Mouse (Mus musculus) hindbrain, postnatal 0 days (tissue): ENCODE measurements around the gene Cwc27. TPM values are rescaled to one million over a fixed set of nuclear protein-coding genes. Genes with fewer than 3 reads are reported as not detected.

Experiments used
- ATAC-seq: fragments of 200-750 bp; cut with Nextera tagmentation; 2 replicates; pipeline ENCODE4 v1.8.0; 2017; ENCODE audit warnings: mild to moderate bottlenecking, moderate TSS enrichment, moderate library complexity
- DNase-seq: peaks from one replicate; pipeline ENCODE4 v3.0.0-alpha.2; 2015; ENCODE audit warnings: low spot score
- H3K27ac ChIP-seq: fragments of 300-500 bp; sonication (generic); 2 replicates; pipeline ENCODE4 v1.5.1; 2014; ENCODE audit warnings: mild to moderate bottlenecking
- H3K27me3 ChIP-seq: fragments of 300-500 bp; sonication (generic); 2 replicates; pipeline ENCODE4 v1.6.1; 2014; ENCODE audit warnings: low read length, mixed read lengths; ENCODE audit not compliant: insufficient read depth
- H3K36me3 ChIP-seq: fragments of 300-500 bp; sonication (generic); 2 replicates; pipeline ENCODE4 v1.6.1; 2014; ENCODE audit warnings: low read length, mixed read lengths; ENCODE audit not compliant: insufficient read depth
- H3K4me1 ChIP-seq: fragments of 300-500 bp; sonication (generic); 2 replicates; pipeline ENCODE4 v1.6.1; 2014; ENCODE audit warnings: antibody characterized with exemption, low read length, mixed read lengths; ENCODE audit not compliant: insufficient read depth
- H3K4me2 ChIP-seq: fragments of 300-500 bp; sonication (generic); 2 replicates; pipeline ENCODE4 v1.6.1; 2014; ENCODE audit warnings: low read depth, mild to moderate bottlenecking, low read length, moderate library complexity, mixed read lengths
- H3K4me3 ChIP-seq: fragments of 300-500 bp; sonication (generic); 2 replicates; pipeline ENCODE4 v1.5.1; 2014; ENCODE audit warnings: low read length
- H3K9ac ChIP-seq: fragments of 300-500 bp; sonication (generic); replicated peaks from 2 replicates; pipeline ENCODE4 v1.6.1; 2014; ENCODE audit warnings: mild to moderate bottlenecking, low read length, moderate library complexity, mixed read lengths
- H3K9me3 ChIP-seq: fragments of 300-500 bp; sonication (generic); 2 replicates; pipeline ENCODE4 v1.6.1; 2016; ENCODE audit warnings: low read length, mixed read lengths
- CTCF ChIP-seq: IDR thresholded peaks from 2 replicates; pipeline ENCODE4 v1.5.1; 2016; ENCODE audit warnings: antibody characterized with exemption, control low read depth, low read depth
- WGBS: fragments of 180-500 bp; shearing (Covaris S2); extraction: QIAGEN DNeasy Blood & Tissue Kit; methylation state at CpG from one replicate; pipeline ENCODE4 v1.1.7; 2014; 5-methylcytosine and 5-hydroxymethylcytosine counted together
- polyA plus RNA-seq: library from polyadenylated mRNA; unstranded; fragments of >200 nt; fragmentation: Nextera tagmentation; extraction: Ambion mirVana; gene quantifications from 2 replicates; pipeline ENCODE4 v1.2.1, GENCODE M21; 2015
- total RNA-seq: library from RNA; depleted of rRNA; stranded (reverse); fragments of >200 nt; gene quantifications from 2 replicates; pipeline ENCODE4 v1.2.3, GENCODE M21; 2014

The Cwc27 gene
- total and polyA plus RNA-seq, 2 experiments from 2014 or later = 5.4 to 23.0 TPM

DNA sequence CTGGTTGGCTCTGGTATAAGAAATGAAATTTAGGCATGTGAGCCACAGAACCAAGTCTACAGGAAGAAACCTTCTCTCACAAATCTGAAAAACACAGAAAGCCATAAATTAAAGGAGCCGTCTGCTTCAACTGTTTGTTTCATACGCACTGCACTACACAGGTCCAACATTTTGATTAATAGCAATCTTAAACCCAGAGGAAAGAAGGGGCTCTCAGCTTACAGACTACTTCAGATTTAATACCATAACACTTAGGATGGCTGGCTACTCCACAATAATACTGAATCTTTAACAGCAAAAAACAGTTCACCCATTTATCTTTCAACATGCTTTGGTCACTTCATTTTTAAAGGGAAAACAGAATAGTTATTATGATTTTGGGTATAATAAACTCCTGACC, 182.2 kb downstream of the Cwc27 start:
- Histone ChIP-seq H3K36me3 (no peaks in the 10 kb centered on the region), H3K4me3 (no peak overlapping the region), H3K4me2 (no peak overlapping the region), H3K27me3 (no peaks in the 10 kb centered on the region), H3K27ac (no peak overlapping the region), H3K9ac (no peak overlapping the region), H3K9me3 (no peaks in the 10 kb centered on the region), H3K4me1 (no peaks in the 10 kb centered on the region)
- no peak for TF ChIP-seq CTCF
- WGBS = 80% methylated on average over 2 of the region's 2 CpGs
- no peak for ATAC-seq
- no peak for DNase-seq

DNA sequence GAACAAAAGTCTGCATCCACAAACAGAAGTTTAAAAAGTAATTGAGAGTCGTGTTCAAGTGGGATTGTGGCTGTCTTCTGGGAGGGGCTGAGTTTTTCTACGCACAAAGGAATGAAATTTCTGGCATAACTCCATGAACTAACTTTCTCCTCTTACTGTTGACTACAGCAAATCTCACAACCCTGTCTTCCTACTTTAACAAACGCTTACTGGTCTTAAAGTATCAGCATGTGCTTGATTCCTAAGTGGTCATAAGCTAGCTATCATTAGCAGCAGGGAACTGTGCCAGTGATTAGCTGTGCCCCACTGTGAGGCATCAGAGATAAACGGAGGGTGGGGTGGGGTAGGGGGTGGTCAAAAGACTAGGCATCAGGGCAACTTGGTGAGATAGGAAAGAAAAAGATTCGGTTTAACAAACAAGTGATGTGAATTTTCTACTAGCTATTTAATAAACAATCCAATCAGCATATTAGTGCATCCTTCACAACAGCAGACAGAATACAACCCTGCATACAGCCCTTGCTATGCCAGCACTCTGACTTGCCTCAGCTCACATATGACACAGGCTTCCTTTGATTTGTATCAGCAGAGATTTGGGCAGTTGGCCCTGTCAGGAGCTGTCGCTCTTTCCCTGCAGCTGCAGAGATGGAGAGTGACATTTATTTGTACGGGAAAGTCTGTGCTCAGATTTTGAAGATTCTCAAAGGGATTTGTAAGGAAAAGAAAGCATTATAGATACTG, 184.3 kb downstream of the Cwc27 start:
- H3K4me3 ChIP-seq = no peak overlapping the region
- WGBS = 41% methylated on average over 7 of the region's 7 CpGs
- no peaks in the 10 kb centered on the region for H3K27me3 ChIP-seq
- no peak for ATAC-seq
- no peak for TF ChIP-seq CTCF
- H3K4me1 ChIP-seq = no peaks in the 10 kb centered on the region
- no peak overlapping the region for H3K27ac ChIP-seq
- H3K4me2 ChIP-seq = no peak overlapping the region
- H3K36me3 ChIP-seq = no peaks in the 10 kb centered on the region
- no peak overlapping the region for H3K9ac ChIP-seq
- no peak for DNase-seq
- H3K9me3 ChIP-seq = no peaks in the 10 kb centered on the region

GRCm38 (mm10) chr13:104631621-104632205, 185.2 kb downstream of the Cwc27 start:
- whole genome bisulfite sequencing = 73% methylated on average over 7 of the region's 7 CpGs
- H3K27ac ChIP-seq = no peak overlapping the region

DNA sequence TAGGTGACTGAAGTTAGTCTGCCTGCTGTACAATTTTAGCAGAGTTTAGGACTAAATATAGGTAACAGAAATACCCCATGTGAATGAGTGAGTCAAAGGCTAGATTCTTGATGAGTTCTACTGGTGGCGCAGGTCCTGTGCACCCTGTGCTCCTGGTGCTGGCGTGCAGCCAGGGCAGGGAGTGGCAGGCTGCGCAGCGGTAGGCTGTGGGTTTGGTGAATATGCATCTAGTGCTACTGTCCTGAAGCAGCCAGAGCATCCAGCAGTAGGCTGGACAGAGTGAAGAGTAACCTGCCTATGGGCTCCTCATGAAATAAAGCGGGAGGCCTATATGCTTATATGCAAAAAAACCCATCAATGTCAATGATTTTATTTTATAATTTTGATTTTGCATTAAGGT, 186.1 kb downstream of the Cwc27 start:
- Histone ChIP-seq H3K4me2 (no peak overlapping the region), H3K9me3 (no peaks in the 10 kb centered on the region), H3K9ac (no peak overlapping the region), H3K27ac (no peak overlapping the region), H3K36me3 (no peaks in the 10 kb centered on the region), H3K4me3 (no peak overlapping the region), H3K27me3 (no peaks in the 10 kb centered on the region), H3K4me1 (no peaks in the 10 kb centered on the region)
- no peak for ATAC-seq
- WGBS = 75% methylated on average over 5 of the region's 5 CpGs
- no peak for TF ChIP-seq CTCF
- no peak for DNase-seq

More at GRCm38 (mm10) chr13:104631621-104632205, 185.2 kb downstream of the Cwc27 start:
- Histone ChIP-seq H3K4me2 (no peak overlapping the region), H3K27me3 (no peaks in the 10 kb centered on the region), H3K9ac (no peak overlapping the region), H3K36me3 (no peaks in the 10 kb centered on the region), H3K9me3 (no peaks in the 10 kb centered on the region), H3K4me3 (no peak overlapping the region), H3K4me1 (no peaks in the 10 kb centered on the region)
- no peak for ATAC-seq
- TF ChIP-seq CTCF = no peak
- no peak for DNase-seq

- H3K4me3 ChIP-seq = no peak overlapping the region
- H3K4me2 ChIP-seq = no peak overlapping the region
- H3K27me3 ChIP-seq = no peaks in the 10 kb centered on the region
- no peak for ATAC-seq
- no peak for DNase-seq
- H3K36me3 ChIP-seq = no peaks in the 10 kb centered on the region
- H3K9me3 ChIP-seq = no peaks in the 10 kb centered on the region
- no peak overlapping the region for H3K9ac ChIP-seq
- 91% methylated on average over 11 of the region's 11 CpGs for WGBS
- no peaks in the 10 kb centered on the region for H3K4me1 ChIP-seq
- H3K27ac ChIP-seq = no peak overlapping the region
- no peak for TF ChIP-seq CTCF
These were observed 187.3 kb downstream of the Cwc27 start for GRCm38 (mm10) chr13:104629621-104630020.

GRCm38 (mm10) chr13:104628019-104628418, 188.9 kb downstream of the Cwc27 start:
- ATAC-seq = no peak
- no peaks in the 10 kb centered on the region for H3K9me3 ChIP-seq
- no peaks in the 10 kb centered on the region for H3K27me3 ChIP-seq
- H3K36me3 ChIP-seq = no peaks in the 10 kb centered on the region
- no peaks in the 10 kb centered on the region for H3K4me1 ChIP-seq
- WGBS = 43% methylated on average over 4 of the region's 4 CpGs
- H3K27ac ChIP-seq = no peak overlapping the region
- TF ChIP-seq CTCF = no peak
- no peak overlapping the region for H3K4me3 ChIP-seq
- DNase-seq = no peak
- no peak overlapping the region for H3K4me2 ChIP-seq
- H3K9ac ChIP-seq = no peak overlapping the region

- Histone ChIP-seq H3K27me3 (no peaks in the 10 kb centered on the region), H3K36me3 (no peaks in the 10 kb centered on the region), H3K27ac (no peak overlapping the region), H3K4me2 (no peak overlapping the region), H3K4me1 (no peaks in the 10 kb centered on the region), H3K4me3 (no peak overlapping the region), H3K9me3 (no peaks in the 10 kb centered on the region), H3K9ac (no peak overlapping the region)
- ATAC-seq (no peak), DNase-seq (no peak)
- no peak for TF ChIP-seq CTCF
- WGBS = 70% methylated on average over 11 of the region's 11 CpGs
These were observed 189.6 kb downstream of the Cwc27 start for GRCm38 (mm10) chr13:104627169-104627909.
